Mouse (Mus musculus) liver, embryonic 14.5 days (tissue): ENCODE results near the gene Mgat4e.

ENCODE experiments used
- CTCF ChIP-seq: IDR thresholded peaks from 2 replicates; pipeline ENCODE4 v1.5.1; 2016; ENCODE audit warnings: antibody characterized with exemption, low read depth, control low read depth
- EP300 ChIP-seq: IDR thresholded peaks from 2 replicates; pipeline ENCODE4 v1.6.1; 2016; ENCODE audit warnings: antibody characterized with exemption, low read depth

GRCm38 (mm10) chr1:134522325-134522724, 27.2 kb downstream of the Mgat4e start:
- TF ChIP-seq CTCF (no peak), EP300 (no peak)
